Mouse (Mus musculus) heart, embryonic 14.5 days (tissue): ENCODE measurements around the gene Bcat1. TPM values are rescaled to one million over a fixed set of nuclear protein-coding genes. Genes with fewer than 3 reads are reported as not detected.

ENCODE experiments used
- ATAC-seq: fragments of 200-750 bp; cut with Nextera tagmentation; 2 replicates; pipeline ENCODE4 v1.8.0; 2017; ENCODE audit warnings: low read depth, moderate TSS enrichment; ENCODE audit not compliant: insufficient number of reproducible peaks, insufficient read depth, low FRiP score
- H3K27ac ChIP-seq, 2 experiments: fragments of 200-500 bp in 1 of 2; fragments of 300-500 bp in 1 of 2; sonication (generic) in 1 of 2; replicated peaks in 1 of 2; 2 replicates each; pipeline ENCODE4 v1.5.1; 2012 to 2014; ENCODE audit warnings: low read depth in 2 of 2, low read length in 2 of 2, control low read depth in 1 of 2, mild to moderate bottlenecking in 1 of 2, mixed read lengths in 1 of 2; ENCODE audit not compliant: control insufficient read depth in 1 of 2, insufficient read depth in 1 of 2
- H3K27me3 ChIP-seq: fragments of 300-500 bp; sonication (generic); 2 replicates; pipeline ENCODE4 v1.6.1; 2014; ENCODE audit warnings: mild to moderate bottlenecking, low read length, control low read depth; ENCODE audit not compliant: control insufficient read depth, insufficient read depth
- H3K36me3 ChIP-seq: fragments of 300-500 bp; sonication (generic); 2 replicates; pipeline ENCODE4 v1.6.1; 2014; ENCODE audit warnings: mild to moderate bottlenecking, control low read depth, low read length, mixed read lengths; ENCODE audit not compliant: control insufficient read depth, insufficient read depth
- H3K4me1 ChIP-seq, 2 experiments: fragments of 200-500 bp in 1 of 2; fragments of 300-500 bp in 1 of 2; sonication (generic) in 1 of 2; 2 replicates each; pipeline ENCODE4 v1.6.1; 2012 to 2014; ENCODE audit warnings: low read length in 2 of 2, control low read depth in 1 of 2, mixed read lengths in 1 of 2; ENCODE audit not compliant: control insufficient read depth in 2 of 2, insufficient read depth in 2 of 2
- H3K4me2 ChIP-seq: fragments of 300-500 bp; sonication (generic); 2 replicates; pipeline ENCODE4 v1.6.1; 2014; ENCODE audit warnings: mild to moderate bottlenecking, low read length
- H3K4me3 ChIP-seq, 2 experiments: fragments of 200-500 bp in 1 of 2; fragments of 300-500 bp in 1 of 2; sonication (generic) in 1 of 2; 2 replicates each; pipeline ENCODE4 v1.5.1; 2012 to 2014; ENCODE audit warnings: low read length in 2 of 2, mild to moderate bottlenecking in 2 of 2, control low read depth in 1 of 2, low read depth in 1 of 2, moderate library complexity in 1 of 2; ENCODE audit not compliant: control insufficient read depth in 1 of 2, insufficient read depth in 1 of 2
- H3K9ac ChIP-seq: fragments of 300-500 bp; sonication (generic); 2 replicates; pipeline ENCODE4 v1.6.1; 2014; ENCODE audit warnings: mild to moderate bottlenecking, low read length
- H3K9me3 ChIP-seq: fragments of 300-500 bp; sonication (generic); 2 replicates; pipeline ENCODE4 v1.6.1; 2016; ENCODE audit warnings: low read length, control low read depth; ENCODE audit not compliant: control insufficient read depth
- WGBS: fragments of 180-500 bp; shearing (Covaris S2); extraction: QIAGEN DNeasy Blood & Tissue Kit; methylation state at CpG from one replicate; pipeline ENCODE4 v1.1.7; 2014; 5-methylcytosine and 5-hydroxymethylcytosine counted together
- polyA plus RNA-seq: library from polyadenylated mRNA; unstranded; fragments of >200 nt; fragmentation: Nextera tagmentation; extraction: Ambion mirVana; gene quantifications from 2 replicates; pipeline ENCODE4 v1.2.1, GENCODE M21; 2014

Gene Bcat1
- polyA plus RNA-seq, result 4.6 and 6.2 TPM in 2 replicates

- no peak for ATAC-seq
- under 1% methylated on average over 39 of the region's 39 CpGs for WGBS
- H3K9ac ChIP-seq, result peak within 1 kb of the TSS; percentile 3
These were observed at the start of gene Bcat1 for GRCm38 (mm10) chr6:145075548-145076224. Gene Bcat1, minus strand, starts transcription at chr6:145076184.

GRCm38 (mm10) chr6:145125591-145126113 is 49.7 kb upstream of the Bcat1 start:
- no peak overlapping the region for H3K4me3 ChIP-seq
- H3K9ac ChIP-seq, result peak overlapping the region; percentile 51
- 12% methylated on average over 7 of the region's 7 CpGs for WGBS
- H3K27ac ChIP-seq, result peak overlapping the region; percentile 92 to 93
- H3K9me3 ChIP-seq, result no peaks in the 10 kb centered on the region
- no peaks in the 10 kb centered on the region for H3K36me3 ChIP-seq
- H3K27me3 ChIP-seq, result no peaks in the 10 kb centered on the region
- H3K4me2 ChIP-seq, result peak overlapping the region; percentile 28
- H3K4me1 ChIP-seq, result peaks cover 21 to 49% of the 10 kb centered on the region in 2 experiments
- peak; percentile 63 for ATAC-seq

More at GRCm38 (mm10) chr6:145075548-145076224, at the start of gene Bcat1:
- H3K9me3 ChIP-seq, result no peaks in the 10 kb centered on the region
- no peaks in the 10 kb centered on the region for H3K36me3 ChIP-seq
- H3K27me3 ChIP-seq, result peaks cover 25% of the 10 kb centered on the region
- H3K27ac ChIP-seq, result no peak within 1 kb of the TSS
- H3K4me3 ChIP-seq, result peak within 1 kb of the TSS; percentile 32 to 52
- peak within 1 kb of the TSS; percentile 86 for H3K4me2 ChIP-seq
- peaks cover 7 to 10% of the 10 kb centered on the region in 2 experiments; a peak in 2 of 4 replicates for H3K4me1 ChIP-seq

- Histone ChIP-seq H3K9me3 (no peaks in the 10 kb centered on the region), H3K4me2 (no peak overlapping the region; the same call in 1 of the 2 replicates), H3K4me3 (no peak overlapping the region), H3K36me3 (no peaks in the 10 kb centered on the region), H3K9ac (no peak overlapping the region), H3K27me3 (no peaks in the 10 kb centered on the region), H3K27ac (peak overlapping the region; percentile 5 to 92; a peak in 2 of 4 replicates), H3K4me1 (peaks cover 27 to 59% of the 10 kb centered on the region in 2 experiments)
- 65% methylated on average over 1 of the region's 1 CpGs for WGBS
- ATAC-seq, result no peak
These were observed 48.6 kb upstream of the Bcat1 start for GRCm38 (mm10) chr6:145124621-145125020.

DNA sequence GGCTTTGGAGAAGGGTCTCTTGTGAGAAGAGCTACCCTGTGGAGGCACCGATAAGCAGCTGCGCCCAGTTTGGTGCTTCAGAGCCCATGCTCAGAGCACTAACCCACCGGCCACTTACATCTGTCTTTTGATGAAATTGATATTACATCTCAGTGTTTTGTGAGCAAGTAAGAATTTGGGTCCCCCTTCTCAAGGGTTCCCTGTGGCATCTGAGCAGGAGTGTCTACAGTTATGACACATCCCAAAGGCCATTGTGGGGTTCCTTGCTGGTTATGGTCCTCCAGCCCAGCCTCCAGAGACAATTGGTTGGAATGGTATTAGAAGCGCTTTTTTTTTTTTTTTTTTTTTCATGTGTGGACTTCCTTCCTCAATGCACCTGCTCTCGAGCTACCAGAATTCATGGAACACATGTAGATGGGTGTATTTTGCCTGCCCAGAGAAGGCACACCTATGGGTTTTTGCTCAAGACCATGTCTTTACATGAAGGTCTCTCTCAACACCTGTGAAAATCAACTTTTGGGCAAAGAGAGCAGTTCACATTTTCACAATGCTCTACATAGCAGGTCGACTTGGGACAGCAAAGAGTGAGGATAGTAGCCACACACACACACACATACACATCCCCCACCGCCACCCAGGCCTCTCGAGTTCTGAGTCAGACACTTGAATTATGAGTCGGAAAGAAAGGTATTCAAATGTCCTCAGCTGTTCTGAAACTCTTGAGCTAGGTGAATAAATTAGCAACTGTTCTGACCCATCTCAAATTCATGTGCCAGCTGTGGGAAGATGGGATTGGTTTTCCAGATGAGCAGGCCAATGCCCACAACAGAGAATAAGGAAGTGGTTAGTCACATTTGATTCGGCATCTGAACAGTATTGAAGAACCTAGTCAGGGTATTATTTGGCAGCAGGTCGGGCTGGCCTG is 47.4 kb upstream of the Bcat1 start:
- no peaks in the 10 kb centered on the region for H3K9me3 ChIP-seq
- 0 out of 4 replicates have a peak overlapping the region, but pooled peaks of 1 of the 2 experiments have one; percentile 4 for H3K27ac ChIP-seq
- no peaks in the 10 kb centered on the region for H3K27me3 ChIP-seq
- H3K9ac ChIP-seq, result no peak overlapping the region
- 77% methylated on average over 11 of the region's 11 CpGs for WGBS
- H3K4me2 ChIP-seq, result peak overlapping the region; percentile 34; the same call in 1 of the 2 replicates
- H3K36me3 ChIP-seq, result no peaks in the 10 kb centered on the region
- no peak for ATAC-seq
- no peak overlapping the region for H3K4me3 ChIP-seq
- H3K4me1 ChIP-seq, result peaks cover 27 to 63% of the 10 kb centered on the region in 2 experiments

DNA sequence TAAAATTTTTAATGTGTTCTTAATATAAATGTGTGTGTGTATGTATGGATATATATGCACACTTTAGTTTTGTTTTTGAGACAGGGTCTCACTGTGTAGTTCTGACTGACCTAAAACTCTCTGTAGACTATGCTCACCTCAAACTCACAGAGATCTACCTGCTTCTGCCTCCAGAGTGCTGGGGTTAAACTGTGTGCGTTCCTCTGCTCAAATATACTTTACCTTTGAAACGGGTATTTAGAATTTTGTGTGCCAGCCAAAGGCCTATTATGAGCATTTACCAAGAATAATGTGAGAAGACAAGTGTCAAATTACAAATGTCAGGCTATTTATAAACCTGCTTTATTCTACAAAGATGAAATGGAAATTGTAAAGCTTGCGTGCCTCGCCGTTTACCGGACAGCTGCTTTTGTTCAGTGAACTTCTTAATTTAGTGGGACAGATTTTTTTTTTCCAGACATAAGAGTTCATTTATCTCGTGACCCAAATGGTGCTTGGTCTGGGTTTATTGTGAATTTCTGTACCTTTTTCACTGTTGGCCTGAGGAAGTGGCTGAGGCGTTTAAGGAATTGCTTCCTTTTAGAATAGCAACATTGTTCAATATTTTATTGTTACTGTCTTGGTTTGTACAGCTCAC is 46.6 kb upstream of the Bcat1 start:
- Histone ChIP-seq H3K4me3 (no peak overlapping the region), H3K36me3 (no peaks in the 10 kb centered on the region), H3K9me3 (no peaks in the 10 kb centered on the region), H3K9ac (no peak overlapping the region), H3K4me1 (peaks cover 27 to 63% of the 10 kb centered on the region in 2 experiments), H3K27ac (peak overlapping the region in 1 of 2 experiments; percentile 19; a peak in 1 of 4 replicates), H3K4me2 (peak overlapping the region; percentile 34), H3K27me3 (no peaks in the 10 kb centered on the region)
- no peak for ATAC-seq
- WGBS, result 47% methylated on average over 8 of the region's 8 CpGs

GRCm38 (mm10) chr6:145121590-145122420 is 45.8 kb upstream of the Bcat1 start:
- no peak for ATAC-seq
- Histone ChIP-seq H3K27ac (peak overlapping the region; percentile 19; a peak in 3 of 4 replicates), H3K9me3 (no peaks in the 10 kb centered on the region), H3K4me2 (peak overlapping the region; percentile 41; the same call in 1 of the 2 replicates), H3K27me3 (no peaks in the 10 kb centered on the region), H3K4me1 (peaks cover 27 to 63% of the 10 kb centered on the region in 2 experiments), H3K4me3 (no peak overlapping the region), H3K36me3 (no peaks in the 10 kb centered on the region), H3K9ac (0 out of 2 replicates have a peak overlapping the region, but pooled peaks have one; percentile 40)
- 55% methylated on average over 21 of the region's 21 CpGs for WGBS
